Mouse (Mus musculus) cortical plate, adult 2 months (tissue): ENCODE data around the gene Dennd2a.

Experiments
- CTCF ChIP-seq: fragments of 200-500 bp; IDR thresholded peaks from 2 replicates; pipeline ENCODE4 v1.5.1; 2011; ENCODE audit warnings: mild to moderate bottlenecking, control low read depth, low read length; ENCODE audit not compliant: insufficient read depth; ENCODE audit errors: extremely low read depth
- POLR2A ChIP-seq: fragments of 200-500 bp; IDR thresholded peaks from 2 replicates; pipeline ENCODE4 v1.6.1; 2011; ENCODE audit warnings: mild to moderate bottlenecking, low read length, control low read depth; ENCODE audit not compliant: insufficient read depth; ENCODE audit errors: extremely low read depth

GRCm38 (mm10) chr6:39491203-39491602 lies 66.5 kb downstream of the Dennd2a start:
- TF ChIP-seq CTCF (no peak), POLR2A (no peak)
